Mouse (Mus musculus): ENCODE data around the gene Il1rl1. TPM values are rescaled to one million over a fixed set of nuclear protein-coding genes. Genes with fewer than 3 reads are reported as not detected.

Il1rl1 gene
- polyA plus RNA-seq, 1 experiment from 2014 or later = not detected

DNA sequence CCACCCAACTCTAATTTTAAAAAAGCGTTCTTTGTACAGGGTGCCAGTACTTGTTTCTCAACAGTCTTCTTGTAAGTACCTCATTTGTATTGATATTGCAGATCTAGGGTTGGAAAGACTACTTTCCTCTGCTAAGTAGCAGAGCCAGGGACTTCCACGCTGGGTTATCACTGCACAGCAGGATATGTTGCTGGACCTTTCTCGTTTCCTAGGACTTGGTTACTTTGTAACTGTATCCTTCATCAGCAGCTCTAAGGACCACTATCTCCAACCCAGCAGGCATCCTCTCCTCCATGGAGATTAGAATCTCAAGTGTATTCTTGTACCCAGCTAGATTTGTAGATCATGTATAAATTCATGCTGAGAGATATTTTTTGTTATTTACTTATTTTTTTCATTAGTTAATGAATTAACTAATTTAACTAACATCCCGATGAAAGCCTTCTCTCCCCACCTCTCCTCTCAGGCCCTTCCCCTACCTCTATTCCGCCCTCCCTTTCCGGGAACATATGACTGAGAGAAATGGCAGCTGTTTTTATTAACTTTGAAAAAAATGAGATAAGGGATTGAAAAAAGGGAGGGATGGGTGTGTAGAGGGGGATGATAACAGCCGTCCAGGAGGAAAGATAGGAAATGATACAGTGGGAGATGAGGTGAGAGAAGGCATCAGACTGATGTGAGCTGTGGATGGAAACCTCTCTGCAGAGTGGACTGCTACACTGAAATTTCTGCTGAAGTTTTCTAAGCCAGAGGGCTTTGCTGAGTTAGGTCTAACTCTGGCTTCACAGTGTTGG, 14.3 kb upstream of the Il1rl1 start:
- DNase-seq (ENCODE audit: low spot score) = no peak
- 72% methylated on average over 7 of the region's 7 CpGs for WGBS
- Histone ChIP-seq H3K4me3 (no peak overlapping the region), H3K27me3 (ENCODE audit: low read depth, poor library complexity, severe bottlenecking) (no peaks in the 10 kb centered on the region), H3K9me3 (replicated peaks) (no peaks in the 10 kb centered on the region), H3K36me3 (no peaks in the 10 kb centered on the region), H3K4me1 (no peaks in the 10 kb centered on the region), H3K27ac (replicated peaks) (no peak overlapping the region)

DNA sequence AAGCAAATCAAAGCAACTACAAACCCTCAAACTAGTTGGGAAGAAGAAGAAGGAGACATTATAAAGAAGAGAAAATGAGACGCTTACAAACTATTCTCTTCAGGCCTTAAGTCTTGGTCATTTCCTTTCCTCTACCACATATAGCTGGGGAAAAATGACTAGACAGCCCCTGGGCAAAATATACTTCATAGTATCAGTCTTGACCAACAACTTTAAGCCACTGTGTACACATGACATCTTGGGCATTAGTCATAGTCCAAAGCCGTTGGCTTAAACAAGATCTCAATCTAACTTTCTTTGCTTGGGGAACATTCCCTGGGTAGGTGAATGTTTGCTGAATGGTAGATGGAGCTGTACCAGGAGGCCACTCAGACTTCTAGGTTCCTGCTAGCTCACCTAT, 12.3 kb upstream of the Il1rl1 start:
- DNase-seq (ENCODE audit: low spot score) = no peak
- WGBS = 94% methylated on average over 2 of the region's 2 CpGs
- H3K9me3 ChIP-seq (replicated peaks) = no peaks in the 10 kb centered on the region
- H3K36me3 ChIP-seq = no peaks in the 10 kb centered on the region
- no peaks in the 10 kb centered on the region for H3K27me3 ChIP-seq (ENCODE audit: low read depth, poor library complexity, severe bottlenecking)
- H3K27ac ChIP-seq (replicated peaks) = no peak overlapping the region
- no peak overlapping the region for H3K4me3 ChIP-seq
- H3K4me1 ChIP-seq = no peaks in the 10 kb centered on the region

DNA sequence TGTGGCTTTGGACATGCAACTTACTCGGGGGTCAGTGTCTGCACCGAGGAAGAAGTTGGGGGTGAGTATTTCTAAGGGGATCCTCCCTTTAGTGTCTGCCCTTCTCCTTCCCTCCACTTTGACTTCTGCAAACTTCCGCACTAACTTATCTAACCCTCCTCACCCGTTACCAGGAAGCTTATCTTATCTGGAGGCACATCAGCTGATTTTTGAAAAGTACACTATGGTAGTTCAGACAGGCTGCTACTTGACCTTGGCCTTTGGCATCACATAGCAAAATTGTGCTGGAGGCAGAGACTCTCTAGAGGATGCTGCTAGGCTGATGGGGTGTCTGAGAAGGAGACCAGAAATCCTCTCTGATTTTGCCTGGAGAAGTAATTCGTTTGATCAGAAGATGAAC, 10.9 kb upstream of the Il1rl1 start:
- DNase-seq (ENCODE audit: low spot score) = no peak
- no peak overlapping the region for H3K27ac ChIP-seq (replicated peaks)
- no peak overlapping the region for H3K4me3 ChIP-seq
- WGBS = 86% methylated on average over 5 of the region's 5 CpGs
- no peaks in the 10 kb centered on the region for H3K36me3 ChIP-seq
- no peaks in the 10 kb centered on the region for H3K4me1 ChIP-seq
- H3K9me3 ChIP-seq (replicated peaks) = no peaks in the 10 kb centered on the region
- no peaks in the 10 kb centered on the region for H3K27me3 ChIP-seq (ENCODE audit: low read depth, poor library complexity, severe bottlenecking)

DNA sequence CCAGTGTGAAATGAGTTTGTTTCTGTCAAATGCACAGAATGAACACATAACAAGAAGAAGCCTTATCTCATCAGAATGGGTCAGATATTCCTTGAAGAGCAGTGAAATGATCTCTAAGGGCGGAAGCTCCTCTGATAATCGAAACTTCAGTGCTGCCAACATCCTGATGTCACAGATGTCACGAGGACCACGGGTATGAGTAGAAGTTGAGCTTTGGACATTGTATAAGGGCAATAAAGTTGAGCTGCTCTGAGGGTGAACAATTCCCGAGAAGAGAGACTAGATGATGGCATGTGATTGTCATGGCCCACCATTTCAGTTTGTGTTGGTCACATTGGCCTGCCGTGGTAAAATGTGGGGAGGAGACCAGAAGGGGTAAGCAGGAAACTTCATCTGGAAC, 5.5 kb upstream of the Il1rl1 start:
- Histone ChIP-seq H3K4me3 (no peak overlapping the region), H3K9me3 (replicated peaks) (no peaks in the 10 kb centered on the region), H3K27ac (replicated peaks) (no peak overlapping the region), H3K27me3 (ENCODE audit: low read depth, poor library complexity, severe bottlenecking) (no peaks in the 10 kb centered on the region), H3K4me1 (no peaks in the 10 kb centered on the region), H3K36me3 (no peaks in the 10 kb centered on the region)
- 88% methylated on average over 6 of the region's 6 CpGs for WGBS
- DNase-seq (ENCODE audit: low spot score) = no peak

DNA sequence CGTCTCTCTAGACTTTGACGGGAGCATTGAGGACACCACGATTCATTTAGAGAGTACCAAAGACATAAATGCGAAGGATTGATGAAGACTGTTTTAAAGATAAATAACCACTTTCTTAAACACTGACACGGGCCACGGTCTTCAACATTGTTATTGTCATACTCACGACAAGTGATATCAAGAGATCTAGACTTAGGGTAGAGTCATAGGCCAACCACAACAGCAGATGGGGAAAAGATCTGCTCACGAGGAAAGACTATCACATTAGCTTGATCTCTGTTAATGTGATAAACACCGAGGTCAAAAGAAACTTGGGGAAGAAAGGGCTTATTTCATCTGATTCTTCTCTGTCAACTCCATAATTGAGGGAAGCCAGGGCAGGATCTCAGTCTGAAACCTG, 2.1 kb upstream of the Il1rl1 start:
- Histone ChIP-seq H3K9me3 (replicated peaks) (no peaks in the 10 kb centered on the region), H3K4me1 (no peaks in the 10 kb centered on the region), H3K27ac (replicated peaks) (no peak overlapping the region), H3K4me3 (no peak overlapping the region), H3K27me3 (ENCODE audit: low read depth, poor library complexity, severe bottlenecking) (no peaks in the 10 kb centered on the region), H3K36me3 (no peaks in the 10 kb centered on the region)
- 91% methylated on average over 9 of the region's 9 CpGs for WGBS
- DNase-seq (ENCODE audit: low spot score) = no peak

DNA sequence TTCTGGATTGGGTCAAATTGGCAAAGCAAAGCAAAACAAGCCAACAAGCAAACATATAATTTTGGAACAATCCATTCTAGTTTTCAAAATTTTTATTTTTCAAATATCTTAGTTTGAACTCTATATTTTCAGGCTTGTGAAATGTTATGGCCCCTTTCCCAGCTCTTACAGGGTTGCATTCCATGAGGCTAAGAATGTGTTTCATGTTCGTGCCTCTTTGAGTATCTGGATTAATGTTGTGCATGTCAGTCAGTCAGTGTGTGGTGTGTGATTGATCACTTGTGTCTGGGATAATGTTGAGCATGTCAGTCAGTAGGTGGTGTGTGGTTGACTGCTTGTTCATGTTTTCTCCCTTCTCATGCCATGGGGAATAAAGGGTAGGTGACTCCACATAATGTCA, 1.5 kb upstream of the Il1rl1 start:
- Histone ChIP-seq H3K4me3 (no peak overlapping the region), H3K27me3 (ENCODE audit: low read depth, poor library complexity, severe bottlenecking) (no peaks in the 10 kb centered on the region), H3K9me3 (replicated peaks) (no peaks in the 10 kb centered on the region), H3K27ac (replicated peaks) (no peak overlapping the region), H3K36me3 (no peaks in the 10 kb centered on the region), H3K4me1 (no peaks in the 10 kb centered on the region)
- WGBS = 88% methylated on average over 1 of the region's 1 CpGs
- no peak for DNase-seq (ENCODE audit: low spot score)

DNA sequence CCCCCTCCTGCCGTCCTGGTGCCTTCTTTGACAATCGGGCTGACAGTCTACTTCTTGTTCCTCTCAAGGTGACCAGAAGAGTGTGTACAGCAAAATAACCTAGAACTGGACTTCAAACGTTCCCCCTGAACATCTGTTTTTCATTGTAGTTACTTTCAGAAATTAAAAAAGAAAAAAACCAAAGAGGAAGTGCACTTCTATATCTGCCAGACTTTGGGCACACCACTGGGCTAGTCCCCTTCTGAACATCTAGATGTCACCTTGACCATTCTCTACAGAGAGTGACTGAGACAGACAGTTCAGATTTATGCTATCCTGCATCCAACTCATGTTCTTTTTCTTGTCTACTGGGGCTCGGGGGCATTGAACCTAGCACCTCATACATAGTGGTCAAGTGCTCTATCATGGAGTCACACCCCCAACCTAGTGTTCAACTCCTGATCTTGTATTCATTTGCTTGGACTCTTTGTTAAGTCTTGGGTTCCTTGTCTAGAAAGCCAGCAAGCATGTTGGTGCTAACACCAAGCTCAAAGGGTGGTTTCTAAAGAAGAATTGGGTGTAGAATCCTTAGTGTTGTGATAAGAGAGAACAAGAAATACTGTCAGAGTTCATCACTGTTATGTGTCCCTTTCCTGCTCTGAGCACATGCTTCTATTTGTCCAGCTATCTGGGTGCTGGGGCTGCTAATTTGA, 919 bp downstream of the Il1rl1 start:
- H3K4me1 ChIP-seq = no peaks in the 10 kb centered on the region
- H3K4me3 ChIP-seq = no peak overlapping the region
- DNase-seq (ENCODE audit: low spot score) = no peak
- H3K27me3 ChIP-seq (ENCODE audit: low read depth, poor library complexity, severe bottlenecking) = no peaks in the 10 kb centered on the region
- H3K36me3 ChIP-seq = no peaks in the 10 kb centered on the region
- WGBS = 87% methylated on average over 4 of the region's 4 CpGs
- no peak overlapping the region for H3K27ac ChIP-seq (replicated peaks)
- H3K9me3 ChIP-seq (replicated peaks) = no peaks in the 10 kb centered on the region

DNA sequence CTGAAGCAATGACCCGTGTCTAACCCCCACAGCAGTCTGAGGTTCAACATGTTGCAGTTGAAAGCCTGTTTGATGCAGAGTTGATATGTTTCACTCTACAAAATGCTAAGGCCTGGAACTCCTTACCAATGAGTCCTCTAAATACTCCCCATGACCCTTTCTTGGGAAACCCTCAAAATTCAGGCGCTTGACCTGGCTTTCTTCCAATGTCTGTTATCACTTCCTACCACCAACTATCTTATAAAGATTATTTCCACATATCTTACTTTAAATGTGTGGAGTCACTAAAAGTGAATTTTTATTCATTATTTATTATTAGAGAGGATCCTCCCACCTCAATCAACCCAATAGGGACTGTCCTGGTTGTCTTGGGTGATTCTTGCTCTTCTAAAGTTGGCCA, 2.8 kb downstream of the Il1rl1 start:
- DNase-seq (ENCODE audit: low spot score) = no peak
- H3K4me1 ChIP-seq = no peaks in the 10 kb centered on the region
- H3K36me3 ChIP-seq = no peaks in the 10 kb centered on the region
- no peak overlapping the region for H3K27ac ChIP-seq (replicated peaks)
- 85% methylated on average over 2 of the region's 2 CpGs for WGBS
- no peaks in the 10 kb centered on the region for H3K9me3 ChIP-seq (replicated peaks)
- H3K27me3 ChIP-seq (ENCODE audit: low read depth, poor library complexity, severe bottlenecking) = no peaks in the 10 kb centered on the region
- no peak overlapping the region for H3K4me3 ChIP-seq

DNA sequence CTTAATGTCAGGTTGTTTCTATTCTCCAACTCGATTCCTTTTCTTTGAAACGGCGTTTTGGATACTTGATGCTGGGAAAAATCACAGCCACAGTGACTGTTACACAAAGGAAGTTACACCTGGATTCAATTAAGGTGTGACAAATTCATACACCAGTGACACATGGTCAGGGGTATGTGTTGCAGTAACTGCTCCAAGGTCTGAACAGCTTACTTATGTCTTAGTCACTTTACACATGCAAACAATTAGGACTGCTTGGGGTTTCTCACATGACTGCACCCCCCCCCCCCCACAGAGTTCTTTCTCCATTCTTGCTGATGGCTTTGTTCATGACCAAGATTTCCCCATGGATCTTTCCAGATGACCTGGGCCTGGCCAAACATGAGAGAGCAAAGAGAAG, 6.6 kb downstream of the Il1rl1 start:
- Histone ChIP-seq H3K27ac (replicated peaks) (no peak overlapping the region), H3K4me3 (no peak overlapping the region), H3K4me1 (no peaks in the 10 kb centered on the region), H3K36me3 (no peaks in the 10 kb centered on the region), H3K27me3 (ENCODE audit: low read depth, poor library complexity, severe bottlenecking) (no peaks in the 10 kb centered on the region), H3K9me3 (replicated peaks) (no peaks in the 10 kb centered on the region)
- no peak for DNase-seq (ENCODE audit: low spot score)
- WGBS = 91% methylated on average over 3 of the region's 3 CpGs

DNA sequence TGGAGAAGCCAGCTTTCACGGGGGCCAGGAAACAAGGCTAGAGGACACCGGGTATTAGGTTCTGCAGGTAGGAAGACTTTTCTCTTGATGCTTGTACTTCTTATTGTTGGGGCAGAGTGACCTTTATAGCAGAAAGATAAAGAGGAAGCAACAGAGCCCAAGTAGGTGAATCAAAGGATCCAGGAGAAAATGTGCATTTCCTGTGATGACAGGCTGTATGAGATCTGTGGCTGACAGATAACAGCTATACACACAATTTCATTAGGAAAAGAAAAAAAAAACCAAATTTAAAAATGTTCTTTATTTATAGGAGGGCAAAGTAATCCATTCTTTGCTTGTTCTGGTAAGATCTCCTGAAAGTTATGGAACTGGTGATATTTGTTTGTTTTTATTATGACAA, 8.0 kb downstream of the Il1rl1 start:
- no peak overlapping the region for H3K4me3 ChIP-seq
- 92% methylated on average over 2 of the region's 2 CpGs for WGBS

DNA sequence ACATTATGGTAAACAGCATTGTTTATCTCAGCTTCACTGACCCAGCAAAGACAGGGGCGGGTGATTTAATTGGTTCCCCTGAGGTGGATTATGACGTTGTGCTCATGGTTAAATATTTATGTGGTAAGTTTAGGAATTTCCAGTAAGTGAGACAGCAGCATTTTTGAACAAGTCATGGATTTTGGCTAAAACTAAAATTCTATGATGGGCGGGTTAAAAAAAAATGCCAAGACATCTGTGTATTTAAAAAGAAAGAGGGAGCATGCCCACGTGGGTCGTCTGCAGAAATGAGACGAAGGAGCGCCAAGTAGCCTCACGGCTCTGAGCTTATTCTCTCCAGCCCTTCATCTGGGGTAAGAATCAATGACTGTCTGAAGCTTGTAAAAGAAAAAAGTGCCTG, 10.1 kb downstream of the Il1rl1 start:
- Histone ChIP-seq H3K4me3 (no peak overlapping the region), H3K4me1 (no peaks in the 10 kb centered on the region), H3K27ac (replicated peaks) (no peak overlapping the region), H3K27me3 (ENCODE audit: low read depth, poor library complexity, severe bottlenecking) (no peaks in the 10 kb centered on the region), H3K9me3 (replicated peaks) (no peaks in the 10 kb centered on the region), H3K36me3 (no peaks in the 10 kb centered on the region)
- DNase-seq (ENCODE audit: low spot score) = no peak
- WGBS = 84% methylated on average over 8 of the region's 8 CpGs

More for the DNA sequence above, 8.0 kb downstream of the Il1rl1 start:
- H3K36me3 ChIP-seq = no peaks in the 10 kb centered on the region
- H3K27me3 ChIP-seq (ENCODE audit: low read depth, poor library complexity, severe bottlenecking) = no peaks in the 10 kb centered on the region
- DNase-seq (ENCODE audit: low spot score) = no peak
- no peaks in the 10 kb centered on the region for H3K4me1 ChIP-seq
- H3K27ac ChIP-seq (replicated peaks) = no peak overlapping the region
- no peaks in the 10 kb centered on the region for H3K9me3 ChIP-seq (replicated peaks)

DNA sequence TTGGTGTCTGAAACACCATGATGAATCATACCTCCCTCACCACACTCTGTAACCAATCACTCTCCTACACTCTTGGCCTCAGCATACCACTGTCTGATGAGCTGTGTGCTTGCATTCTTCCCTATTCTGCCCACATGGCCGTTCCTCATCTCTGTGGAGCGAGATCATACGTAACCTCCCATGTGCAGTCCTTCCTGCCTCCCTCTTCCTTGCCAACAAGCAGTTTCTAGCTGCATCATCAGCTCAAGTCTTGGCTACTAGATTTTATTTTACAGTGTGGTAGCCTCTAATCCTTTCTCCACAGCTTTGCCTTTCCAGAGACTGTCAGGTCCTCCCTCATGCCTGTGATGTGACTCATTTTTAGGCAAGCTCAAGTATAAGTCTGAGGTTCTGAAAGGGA, 15.4 kb downstream of the Il1rl1 start:
- H3K27ac ChIP-seq (replicated peaks) = no peak overlapping the region
- H3K4me3 ChIP-seq = no peak overlapping the region
- H3K36me3 ChIP-seq = no peaks in the 10 kb centered on the region
- no peak for DNase-seq (ENCODE audit: low spot score)
- H3K4me1 ChIP-seq = no peaks in the 10 kb centered on the region
- no peaks in the 10 kb centered on the region for H3K9me3 ChIP-seq (replicated peaks)
- WGBS = 97% methylated on average over 3 of the region's 3 CpGs
- no peaks in the 10 kb centered on the region for H3K27me3 ChIP-seq (ENCODE audit: low read depth, poor library complexity, severe bottlenecking)
